Mouse (Mus musculus) stomach, embryonic 14.5 days (tissue): ENCODE measurements around the gene Megf9. TPM values are rescaled to one million over a fixed set of nuclear protein-coding genes. Genes with fewer than 3 reads are reported as not detected.

Source experiments
- polyA plus RNA-seq: library from polyadenylated mRNA; unstranded; fragments of >200 nt; fragmentation: Nextera tagmentation; extraction: Ambion mirVana; gene quantifications from 2 replicates; pipeline ENCODE4 v1.2.1, GENCODE M21; 2014

Megf9 gene
- polyA plus RNA-seq, 1 experiment from 2014 or later = 14.6 TPM

Other genes with a start within 250 kb of the Megf9 start
- gene Cdk5rap2, start 124.6 kb downstream of the Megf9 start, polyA plus RNA-seq = 23.1 and 25.7 TPM in 2 replicates